Mouse (Mus musculus): ENCODE measurements around the gene Ttll1. TPM values are rescaled to one million over a fixed set of nuclear protein-coding genes. Genes with fewer than 3 reads are reported as not detected.

Ttll1 gene
- polyA plus RNA-seq, 1 experiment from 2014 or later = 90.4 TPM

- Histone ChIP-seq H3K4me3 (ENCODE audit: low read depth, low read length) (no peak overlapping the region), H3K9ac (replicated peaks; ENCODE audit: low read depth, low read length) (no peak overlapping the region), H3K27ac (ENCODE audit: low read depth, low read length) (no peak overlapping the region), H3K36me3 (ENCODE audit: control insufficient read depth, insufficient read depth, low read length) (no peaks in the 10 kb centered on the region), H3K4me1 (ENCODE audit: control insufficient read depth, insufficient read depth, low read length) (no peaks in the 10 kb centered on the region), H3K9me3 (ENCODE audit: control insufficient read depth, low read length) (no peaks in the 10 kb centered on the region), H3K27me3 (ENCODE audit: control insufficient read depth, insufficient read depth, low read length) (no peaks in the 10 kb centered on the region), H3K4me2 (ENCODE audit: low read depth, low read length) (no peak overlapping the region)
- ATAC-seq (ENCODE audit: low read depth) = no peak
- 87% methylated on average over 6 of the region's 6 CpGs for WGBS
Measured at GRCm38 (mm10) chr15:83535890-83536231, 25.2 kb upstream of the Ttll1 start.

- H3K4me2 ChIP-seq (ENCODE audit: low read depth, low read length) = no peak overlapping the region
- H3K27ac ChIP-seq (ENCODE audit: low read depth, low read length) = no peak overlapping the region
- no peaks in the 10 kb centered on the region for H3K27me3 ChIP-seq (ENCODE audit: control insufficient read depth, insufficient read depth, low read length)
- H3K9ac ChIP-seq (replicated peaks; ENCODE audit: low read depth, low read length) = no peak overlapping the region
- ATAC-seq (ENCODE audit: low read depth) = no peak
- no peaks in the 10 kb centered on the region for H3K9me3 ChIP-seq (ENCODE audit: control insufficient read depth, low read length)
- WGBS = 79% methylated on average over 17 of the region's 17 CpGs
- no peaks in the 10 kb centered on the region for H3K4me1 ChIP-seq (ENCODE audit: control insufficient read depth, insufficient read depth, low read length)
- no peaks in the 10 kb centered on the region for H3K36me3 ChIP-seq (ENCODE audit: control insufficient read depth, insufficient read depth, low read length)
- no peak overlapping the region for H3K4me3 ChIP-seq (ENCODE audit: low read depth, low read length)
Measured at GRCm38 (mm10) chr15:83534960-83535889, 24.5 kb upstream of the Ttll1 start.

GRCm38 (mm10) chr15:83532606-83533005 lies 21.9 kb upstream of the Ttll1 start:
- peaks cover under 1% of the 10 kb centered on the region; the same call in 1 of the 2 replicates for H3K27me3 ChIP-seq (ENCODE audit: control insufficient read depth, insufficient read depth, low read length)
- no peak overlapping the region for H3K9ac ChIP-seq (replicated peaks; ENCODE audit: low read depth, low read length)
- no peak for ATAC-seq (ENCODE audit: low read depth)
- no peaks in the 10 kb centered on the region for H3K9me3 ChIP-seq (ENCODE audit: control insufficient read depth, low read length)
- no peak overlapping the region for H3K27ac ChIP-seq (ENCODE audit: low read depth, low read length)
- H3K4me3 ChIP-seq (ENCODE audit: low read depth, low read length) = no peak overlapping the region
- 83% methylated on average over 7 of the region's 7 CpGs for WGBS
- no peak overlapping the region for H3K4me2 ChIP-seq (ENCODE audit: low read depth, low read length)
- H3K4me1 ChIP-seq (ENCODE audit: control insufficient read depth, insufficient read depth, low read length) = no peaks in the 10 kb centered on the region
- H3K36me3 ChIP-seq (ENCODE audit: control insufficient read depth, insufficient read depth, low read length) = no peaks in the 10 kb centered on the region

- Histone ChIP-seq H3K4me3 (ENCODE audit: low read depth, low read length) (no peak overlapping the region), H3K27me3 (ENCODE audit: control insufficient read depth, insufficient read depth, low read length) (peaks cover 6% of the 10 kb centered on the region), H3K36me3 (ENCODE audit: control insufficient read depth, insufficient read depth, low read length) (no peaks in the 10 kb centered on the region), H3K4me2 (ENCODE audit: low read depth, low read length) (no peak overlapping the region), H3K4me1 (ENCODE audit: control insufficient read depth, insufficient read depth, low read length) (peaks cover 3% of the 10 kb centered on the region), H3K9me3 (ENCODE audit: control insufficient read depth, low read length) (no peaks in the 10 kb centered on the region), H3K27ac (ENCODE audit: low read depth, low read length) (no peak overlapping the region), H3K9ac (replicated peaks; ENCODE audit: low read depth, low read length) (no peak overlapping the region)
- ATAC-seq (ENCODE audit: low read depth) = no peak
- WGBS = 74% methylated on average over 5 of the region's 5 CpGs
Measured at GRCm38 (mm10) chr15:83531961-83532469, 21.3 kb upstream of the Ttll1 start.

DNA sequence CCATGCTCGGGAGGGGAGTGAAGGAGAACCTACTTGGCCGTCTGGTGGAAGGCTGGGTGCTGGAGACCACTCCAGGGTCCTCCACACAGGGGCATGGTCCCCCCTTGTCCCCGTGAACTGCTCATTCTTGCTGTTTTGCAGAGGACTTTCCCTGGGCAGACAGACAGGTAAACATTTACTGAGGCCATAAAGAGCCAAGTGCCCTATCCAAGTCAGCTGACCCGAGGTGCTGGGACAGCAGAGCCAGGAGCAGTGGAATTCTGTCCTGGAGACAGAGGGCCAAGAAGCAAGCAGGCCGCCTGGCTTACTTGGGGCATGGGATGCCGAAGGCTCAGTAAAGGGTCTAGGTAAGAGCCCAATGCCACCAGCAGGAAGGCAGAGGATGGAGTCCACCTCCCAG lies 20.0 kb upstream of the Ttll1 start:
- Histone ChIP-seq H3K9ac (replicated peaks; ENCODE audit: low read depth, low read length) (no peak overlapping the region), H3K9me3 (ENCODE audit: control insufficient read depth, low read length) (no peaks in the 10 kb centered on the region), H3K27me3 (ENCODE audit: control insufficient read depth, insufficient read depth, low read length) (peaks cover 13% of the 10 kb centered on the region), H3K36me3 (ENCODE audit: control insufficient read depth, insufficient read depth, low read length) (no peaks in the 10 kb centered on the region), H3K27ac (ENCODE audit: low read depth, low read length) (no peak overlapping the region), H3K4me2 (ENCODE audit: low read depth, low read length) (no peak overlapping the region), H3K4me1 (ENCODE audit: control insufficient read depth, insufficient read depth, low read length) (peaks cover 15% of the 10 kb centered on the region), H3K4me3 (ENCODE audit: low read depth, low read length) (no peak overlapping the region)
- no peak for ATAC-seq (ENCODE audit: low read depth)
- 71% methylated on average over 6 of the region's 6 CpGs for WGBS

GRCm38 (mm10) chr15:83530233-83530632 lies 19.5 kb upstream of the Ttll1 start:
- no peak overlapping the region for H3K27ac ChIP-seq (ENCODE audit: low read depth, low read length)
- peaks cover 15% of the 10 kb centered on the region for H3K4me1 ChIP-seq (ENCODE audit: control insufficient read depth, insufficient read depth, low read length)
- no peak overlapping the region for H3K4me2 ChIP-seq (ENCODE audit: low read depth, low read length)
- WGBS = 81% methylated on average over 9 of the region's 9 CpGs
- H3K9ac ChIP-seq (replicated peaks; ENCODE audit: low read depth, low read length) = no peak overlapping the region
- H3K4me3 ChIP-seq (ENCODE audit: low read depth, low read length) = no peak overlapping the region
- no peaks in the 10 kb centered on the region for H3K36me3 ChIP-seq (ENCODE audit: control insufficient read depth, insufficient read depth, low read length)
- no peaks in the 10 kb centered on the region for H3K9me3 ChIP-seq (ENCODE audit: control insufficient read depth, low read length)
- no peak for ATAC-seq (ENCODE audit: low read depth)
- peaks cover 16% of the 10 kb centered on the region for H3K27me3 ChIP-seq (ENCODE audit: control insufficient read depth, insufficient read depth, low read length)

- Histone ChIP-seq H3K4me1 (ENCODE audit: control insufficient read depth, insufficient read depth, low read length) (peaks cover 15% of the 10 kb centered on the region), H3K9ac (replicated peaks; ENCODE audit: low read depth, low read length) (no peak overlapping the region), H3K4me3 (ENCODE audit: low read depth, low read length) (no peak overlapping the region), H3K9me3 (ENCODE audit: control insufficient read depth, low read length) (no peaks in the 10 kb centered on the region), H3K27me3 (ENCODE audit: control insufficient read depth, insufficient read depth, low read length) (peaks cover 16% of the 10 kb centered on the region), H3K36me3 (ENCODE audit: control insufficient read depth, insufficient read depth, low read length) (no peaks in the 10 kb centered on the region), H3K27ac (ENCODE audit: low read depth, low read length) (no peak overlapping the region), H3K4me2 (ENCODE audit: low read depth, low read length) (no peak overlapping the region)
- WGBS = 89% methylated on average over 5 of the region's 5 CpGs
- no peak for ATAC-seq (ENCODE audit: low read depth)
Measured at GRCm38 (mm10) chr15:83529765-83530164, 19.1 kb upstream of the Ttll1 start.

- Histone ChIP-seq H3K36me3 (ENCODE audit: control insufficient read depth, insufficient read depth, low read length) (no peaks in the 10 kb centered on the region), H3K9me3 (ENCODE audit: control insufficient read depth, low read length) (no peaks in the 10 kb centered on the region), H3K4me2 (ENCODE audit: low read depth, low read length) (no peak overlapping the region), H3K9ac (replicated peaks; ENCODE audit: low read depth, low read length) (no peak overlapping the region), H3K27ac (ENCODE audit: low read depth, low read length) (no peak overlapping the region), H3K4me3 (ENCODE audit: low read depth, low read length) (no peak overlapping the region), H3K27me3 (ENCODE audit: control insufficient read depth, insufficient read depth, low read length) (peaks cover 16% of the 10 kb centered on the region), H3K4me1 (ENCODE audit: control insufficient read depth, insufficient read depth, low read length) (peaks cover 15% of the 10 kb centered on the region)
- ATAC-seq (ENCODE audit: low read depth) = no peak
- 72% methylated on average over 4 of the region's 4 CpGs for WGBS
Measured at GRCm38 (mm10) chr15:83528892-83529291, 18.2 kb upstream of the Ttll1 start.

GRCm38 (mm10) chr15:83527747-83528146 lies 17.1 kb upstream of the Ttll1 start:
- no peak overlapping the region for H3K27ac ChIP-seq (ENCODE audit: low read depth, low read length)
- no peak for ATAC-seq (ENCODE audit: low read depth)
- 70% methylated on average over 2 of the region's 2 CpGs for WGBS
- H3K4me3 ChIP-seq (ENCODE audit: low read depth, low read length) = no peak overlapping the region
- H3K36me3 ChIP-seq (ENCODE audit: control insufficient read depth, insufficient read depth, low read length) = no peaks in the 10 kb centered on the region
- peaks cover 16% of the 10 kb centered on the region for H3K27me3 ChIP-seq (ENCODE audit: control insufficient read depth, insufficient read depth, low read length)
- no peak overlapping the region for H3K4me2 ChIP-seq (ENCODE audit: low read depth, low read length)
- peaks cover 15% of the 10 kb centered on the region for H3K4me1 ChIP-seq (ENCODE audit: control insufficient read depth, insufficient read depth, low read length)
- H3K9ac ChIP-seq (replicated peaks; ENCODE audit: low read depth, low read length) = no peak overlapping the region
- H3K9me3 ChIP-seq (ENCODE audit: control insufficient read depth, low read length) = no peaks in the 10 kb centered on the region
